Comparison of ENCODE assay signal across 11 mouse cellular contexts in the genomic region with DNA sequence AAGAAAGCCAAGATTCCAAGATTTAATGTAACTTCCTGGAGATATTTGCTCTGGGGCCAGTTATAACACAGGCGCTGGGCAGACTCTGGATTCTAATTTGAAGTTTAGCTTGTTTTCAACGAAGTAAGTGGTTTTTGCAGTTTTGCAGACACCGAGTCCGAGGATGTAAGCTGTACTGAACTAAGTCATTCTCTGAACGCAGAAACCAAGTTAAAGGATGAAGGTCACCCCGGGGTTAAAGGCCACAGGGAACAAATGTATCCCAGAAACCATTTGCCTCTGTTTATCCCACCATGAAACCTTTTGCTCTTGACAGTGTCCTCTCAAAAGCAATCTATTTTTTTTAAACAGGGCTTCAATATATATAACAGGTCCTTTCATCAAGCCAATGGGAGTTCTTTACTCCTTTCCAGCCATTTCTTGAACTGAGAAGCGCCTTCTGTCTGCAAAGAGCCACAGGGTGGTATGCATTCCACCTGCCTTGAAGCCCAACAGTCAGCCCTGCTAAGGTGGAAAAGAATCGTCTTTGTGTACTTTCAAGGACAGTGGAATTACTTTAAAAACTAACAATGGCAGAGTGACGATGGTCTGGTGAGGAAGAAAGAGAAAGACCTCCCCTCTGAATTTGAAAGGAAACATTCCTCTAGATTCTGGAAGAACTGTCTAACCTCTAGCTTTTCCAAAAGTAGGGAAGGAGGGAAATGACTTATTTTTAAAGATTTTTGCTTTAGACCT. TPM values are rescaled to one million over a fixed set of nuclear protein-coding genes. Genes with fewer than 3 reads are reported as not detected.
DNase-seq lines count a peak whose midpoint lies in the region; ATAC-seq and TF ChIP-seq lines count a peak whose summit lies in the region.
"Had no signal": no experiment of that assay in that cellular context is flagged by ENCODE, and none has a peak within 500 bp of the region (broad histone marks: within the 10 kb centered on the region; RNA-seq: fewer than 3 reads in every experiment).

No protein-coding gene starts in this region.

- 85% methylated on average over 9 of the region's 9 CpGs for WGBS in forebrain, embryonic 11.5 days
- 85% methylated on average over 9 of the region's 9 CpGs for WGBS in forebrain, embryonic 10.5 days
- 81% methylated on average over 9 of the region's 9 CpGs for WGBS in kidney, postnatal 0 days
- WGBS in hindbrain, embryonic 11.5 days, result 77% methylated on average over 9 of the region's 9 CpGs

- H3K9me3 ChIP-seq in forebrain, embryonic 11.5 days (ENCODE audit: control insufficient read depth, low read length), result no peaks in the 10 kb centered on the region
- H3K9me3 ChIP-seq in forebrain, embryonic 10.5 days, result no peaks in the 10 kb centered on the region
- H3K9me3 ChIP-seq in kidney, postnatal 0 days (replicated peaks; ENCODE audit: low read length), result no peaks in the 10 kb centered on the region
- H3K9me3 ChIP-seq in hindbrain, embryonic 11.5 days (ENCODE audit: control insufficient read depth, low read length), result no peaks in the 10 kb centered on the region
- H3K9me3 ChIP-seq: liver, embryonic 13.5 days had no signal

- H3K4me1 ChIP-seq in forebrain, embryonic 11.5 days (replicated peaks; ENCODE audit: control insufficient read depth, insufficient read depth, low read length), result peaks cover 4% of the 10 kb centered on the region; the same call in 1 of the 2 replicates
- peaks cover 25% of the 10 kb centered on the region for H3K4me1 ChIP-seq in forebrain, embryonic 10.5 days
- H3K4me1 ChIP-seq in kidney, postnatal 0 days (replicated peaks; ENCODE audit: insufficient read depth, low read length), result 0 out of 2 replicates have a peak, but pooled peaks cover 3% of the 10 kb centered on the region
- H3K4me1 ChIP-seq in hindbrain, embryonic 11.5 days (replicated peaks; ENCODE audit: control insufficient read depth, insufficient read depth, low read length), result no peaks in the 10 kb centered on the region

- H3K27me3 ChIP-seq in forebrain, embryonic 11.5 days (ENCODE audit: control insufficient read depth, insufficient read depth, low read length), result no peaks in the 10 kb centered on the region; the same call in 1 of the 2 replicates
- peaks cover 23% of the 10 kb centered on the region for H3K27me3 ChIP-seq in forebrain, embryonic 10.5 days (ENCODE audit: poor library complexity, severe bottlenecking)
- peaks cover 8% of the 10 kb centered on the region; the same call in 1 of the 2 replicates for H3K27me3 ChIP-seq in kidney, postnatal 0 days (ENCODE audit: insufficient read depth, low read length)
- no peaks in the 10 kb centered on the region for H3K27me3 ChIP-seq in hindbrain, embryonic 11.5 days (ENCODE audit: control insufficient read depth, insufficient read depth, low read length)

- H3K4me2 ChIP-seq in forebrain, embryonic 11.5 days (ENCODE audit: low read depth, low read length, severe bottlenecking), result peak overlapping the region; percentile 21; the same call in 1 of the 2 replicates
- H3K4me2 ChIP-seq in kidney, postnatal 0 days (ENCODE audit: low read length), result peak overlapping the region; percentile 32
- H3K4me2 ChIP-seq in hindbrain, embryonic 11.5 days (replicated peaks; ENCODE audit: low read depth, low read length), result peak overlapping the region; percentile 76; the same call in 1 of the 2 replicates
- H3K4me2 ChIP-seq: liver, embryonic 13.5 days had no signal

- H3K4me3 ChIP-seq in forebrain, embryonic 11.5 days (ENCODE audit: low read depth, low read length), result 0 out of 2 replicates have a peak overlapping the region, but pooled peaks have one; percentile 4
- no peak overlapping the region for H3K4me3 ChIP-seq in forebrain, embryonic 10.5 days
- H3K4me3 ChIP-seq in kidney, postnatal 0 days (replicated peaks; ENCODE audit: low read depth, low read length), result no peak overlapping the region
- H3K4me3 ChIP-seq in hindbrain, embryonic 11.5 days (ENCODE audit: low read depth, low read length), result no peak overlapping the region
- H3K4me3 ChIP-seq: liver, embryonic 13.5 days had no signal

- no peak for ATAC-seq in forebrain, embryonic 11.5 days (replicated peaks; ENCODE audit: low FRiP score)
- ATAC-seq in kidney, postnatal 0 days (replicated peaks; ENCODE audit: low FRiP score, low read depth), result no peak
- ATAC-seq in hindbrain, embryonic 11.5 days (ENCODE audit: low FRiP score), result no peak

- H3K9ac ChIP-seq in forebrain, embryonic 11.5 days (ENCODE audit: low read length), result no peak overlapping the region
- H3K9ac ChIP-seq in kidney, postnatal 0 days (ENCODE audit: low read depth, low read length), result no peak overlapping the region
- H3K9ac ChIP-seq in hindbrain, embryonic 11.5 days (ENCODE audit: low read depth, low read length), result no peak overlapping the region
- H3K9ac ChIP-seq: liver, embryonic 13.5 days had no signal

- TF ChIP-seq CTCF in kidney, postnatal 0 days (IDR thresholded peaks at IDR 0.05; ENCODE audit: low read depth), result no peak

- H3K36me3 ChIP-seq in forebrain, embryonic 11.5 days (ENCODE audit: control insufficient read depth, insufficient read depth, low read length), result no peaks in the 10 kb centered on the region
- H3K36me3 ChIP-seq in forebrain, embryonic 10.5 days (replicated peaks), result 0 out of 2 replicates have a peak, but pooled peaks cover 6% of the 10 kb centered on the region
- H3K36me3 ChIP-seq in kidney, postnatal 0 days (ENCODE audit: insufficient read depth, low read length), result no peaks in the 10 kb centered on the region
- H3K36me3 ChIP-seq in hindbrain, embryonic 11.5 days (ENCODE audit: control insufficient read depth, insufficient read depth, low read length), result no peaks in the 10 kb centered on the region
- H3K36me3 ChIP-seq: liver, embryonic 13.5 days had no signal

- intact Hi-C loops in left cerebral cortex, postnatal 36 days (cut with DNase I), result loop anchor here (5.0 to 10.0 kb wide), 2 partner anchors 35 to 437 kb away; no protein-coding TSS in a partner anchor

- no peak overlapping the region for H3K27ac ChIP-seq in forebrain, embryonic 11.5 days (ENCODE audit: low read depth, low read length)
- no peak overlapping the region for H3K27ac ChIP-seq in forebrain, embryonic 10.5 days
- no peak overlapping the region for H3K27ac ChIP-seq in kidney, postnatal 0 days
- H3K27ac ChIP-seq in hindbrain, embryonic 11.5 days (ENCODE audit: low read depth, low read length), result no peak overlapping the region
- H3K27ac ChIP-seq: liver, embryonic 13.5 days had no signal

- no peak for DNase-seq in forebrain, embryonic 11.5 days (ENCODE audit: low spot score)
- no peak for DNase-seq in forebrain, embryonic 10.5 days (ENCODE audit: extremely low spot score, low spot score)
- no peak for DNase-seq in kidney, postnatal 0 days (ENCODE audit: low spot score)
- no peak for DNase-seq in kidney, adult 18-20 months
- DNase-seq in hindbrain, embryonic 11.5 days (ENCODE audit: low spot score), result no peak
- DNase-seq in naive thymus-derived CD4-positive, alpha-beta T cell, adult 2 months (ENCODE audit: low read depth), result peak; percentile 22
- no peak for DNase-seq in left cerebral cortex, postnatal 36 days (ENCODE audit: low spot score in 2 of 2)
- no peak for DNase-seq in cerebellum, postnatal 4 days (ENCODE audit: low spot score in 2 of 2)
- DNase-seq: layer of hippocampus, adult 9-11 months; liver, embryonic 13.5 days had no signal

RNA-seq across cellular contexts. Expression of gene St8sia1, which starts 2.4 kb away (rescaled TPM):
- polyA plus RNA-seq in forebrain, embryonic 11.5 days (2014; fragmentation: Nextera tagmentation; extraction: Ambion mirVana), result 2.4 and 3.1 TPM in 2 replicates
- 2.3 and 2.6 TPM in 2 replicates for polyA plus RNA-seq in forebrain, embryonic 10.5 days (2016; fragmentation: Nextera tagmentation; extraction: Ambion mirVana)
- 2.3 and 2.4 TPM in 2 replicates for polyA plus RNA-seq in kidney, postnatal 0 days (2015; fragmentation: Nextera tagmentation; extraction: Ambion mirVana)
- 5.1 and 6.3 TPM in 2 replicates for polyA plus RNA-seq in hindbrain, embryonic 11.5 days (2014; fragmentation: Nextera tagmentation; extraction: Ambion mirVana)
- total RNA-seq in left cerebral cortex, postnatal 36 days (2021), result 10 to 100 TPM; 28.4 to 28.6 TPM
- total RNA-seq: granulocyte monocyte progenitor cell, adult 5-6 weeks had no signal

Comparison
In these comparisons a context has a peak if more than half of its experiments do, and no peak if none do; other contexts are left out.
1. H3K4me2 ChIP-seq: peak in every context shown above with its lines; median percentile 76 in hindbrain, embryonic 11.5 days; 32 in kidney, postnatal 0 days; 21 in forebrain, embryonic 11.5 days.